Mouse (Mus musculus): ENCODE measurements around the gene Ager. TPM values are rescaled to one million over a fixed set of nuclear protein-coding genes. Genes with fewer than 3 reads are reported as not detected.
A peak's percentile ranks its signal among the peaks of the same experiment; 100 is the strongest.

Gene Ager
- total RNA-seq, 1 experiment from 2014 or later = 19.8 TPM

GRCm38 (mm10) chr17:34583397-34583796 is 14.3 kb upstream of the Ager start:
- no peak for ATAC-seq (ENCODE audit: extremely low read depth, insufficient number of reproducible peaks, low FRiP score, poor library complexity, severe bottlenecking)

GRCm38 (mm10) chr17:34583819-34584218 is 13.8 kb upstream of the Ager start:
- no peak for ATAC-seq (ENCODE audit: extremely low read depth, insufficient number of reproducible peaks, low FRiP score, poor library complexity, severe bottlenecking)

- no peak for ATAC-seq (ENCODE audit: extremely low read depth, insufficient number of reproducible peaks, low FRiP score, poor library complexity, severe bottlenecking)
These were observed 12.5 kb upstream of the Ager start for GRCm38 (mm10) chr17:34585121-34585520.

- no peak for ATAC-seq (ENCODE audit: extremely low read depth, insufficient number of reproducible peaks, low FRiP score, poor library complexity, severe bottlenecking)
These were observed 11.5 kb upstream of the Ager start for GRCm38 (mm10) chr17:34585877-34586771.

- ATAC-seq (ENCODE audit: extremely low read depth, insufficient number of reproducible peaks, low FRiP score, poor library complexity, severe bottlenecking) = no peak
These were observed 10.8 kb upstream of the Ager start for GRCm38 (mm10) chr17:34586796-34587422.

GRCm38 (mm10) chr17:34587423-34587811 is 10.2 kb upstream of the Ager start:
- peak; percentile 51 for ATAC-seq (ENCODE audit: extremely low read depth, insufficient number of reproducible peaks, low FRiP score, poor library complexity, severe bottlenecking)

GRCm38 (mm10) chr17:34587814-34588213 is 9.8 kb upstream of the Ager start:
- ATAC-seq (ENCODE audit: extremely low read depth, insufficient number of reproducible peaks, low FRiP score, poor library complexity, severe bottlenecking) = no peak

GRCm38 (mm10) chr17:34588767-34589166 is 8.9 kb upstream of the Ager start:
- no peak for ATAC-seq (ENCODE audit: extremely low read depth, insufficient number of reproducible peaks, low FRiP score, poor library complexity, severe bottlenecking)

- ATAC-seq (ENCODE audit: extremely low read depth, insufficient number of reproducible peaks, low FRiP score, poor library complexity, severe bottlenecking) = no peak
These were observed 8.5 kb upstream of the Ager start for GRCm38 (mm10) chr17:34589206-34589605.

- ATAC-seq (ENCODE audit: extremely low read depth, insufficient number of reproducible peaks, low FRiP score, poor library complexity, severe bottlenecking) = peak; percentile 18; the same call in 1 of the 2 replicates
These were observed 8.0 kb upstream of the Ager start, which contains the start of gene Gpsm3 for GRCm38 (mm10) chr17:34589681-34590101. Gene Gpsm3 (plus strand): TSS chr17:34589806.

- no peak for ATAC-seq (ENCODE audit: extremely low read depth, insufficient number of reproducible peaks, low FRiP score, poor library complexity, severe bottlenecking)
These were observed 7.3 kb upstream of the Ager start for GRCm38 (mm10) chr17:34590154-34590987.

GRCm38 (mm10) chr17:34591029-34591993 is 6.4 kb upstream of the Ager start, which contains the start of gene Pbx2:
Gene Pbx2 (plus strand): TSS chr17:34591266.
- ATAC-seq (ENCODE audit: extremely low read depth, insufficient number of reproducible peaks, low FRiP score, poor library complexity, severe bottlenecking) = no peak

GRCm38 (mm10) chr17:34591994-34592375 is 5.7 kb upstream of the Ager start:
- ATAC-seq (ENCODE audit: extremely low read depth, insufficient number of reproducible peaks, low FRiP score, poor library complexity, severe bottlenecking) = peak; percentile 69

- ATAC-seq (ENCODE audit: extremely low read depth, insufficient number of reproducible peaks, low FRiP score, poor library complexity, severe bottlenecking) = no peak
These were observed 4.8 kb upstream of the Ager start for GRCm38 (mm10) chr17:34592581-34593549.

- ATAC-seq (ENCODE audit: extremely low read depth, insufficient number of reproducible peaks, low FRiP score, poor library complexity, severe bottlenecking) = no peak
These were observed 3.7 kb upstream of the Ager start for GRCm38 (mm10) chr17:34593752-34594525.

GRCm38 (mm10) chr17:34596098-34596497 is 1.6 kb upstream of the Ager start:
- no peak for ATAC-seq (ENCODE audit: extremely low read depth, insufficient number of reproducible peaks, low FRiP score, poor library complexity, severe bottlenecking)

Measured in neutrophil, adult 5-6 weeks (primary cell).